Mouse (Mus musculus) cerebellum, postnatal 14 days (tissue): ENCODE measurements around the gene Krt2.
A peak's percentile ranks its signal among the peaks of the same experiment; 100 is the strongest.

Source experiments
- DNase-seq, 2 experiments: peaks; one replicate each; pipeline ENCODE4 v3.0.0; 2021; ENCODE audit warnings: mixed read lengths in 2 of 2

Gene Krt2

DNA sequence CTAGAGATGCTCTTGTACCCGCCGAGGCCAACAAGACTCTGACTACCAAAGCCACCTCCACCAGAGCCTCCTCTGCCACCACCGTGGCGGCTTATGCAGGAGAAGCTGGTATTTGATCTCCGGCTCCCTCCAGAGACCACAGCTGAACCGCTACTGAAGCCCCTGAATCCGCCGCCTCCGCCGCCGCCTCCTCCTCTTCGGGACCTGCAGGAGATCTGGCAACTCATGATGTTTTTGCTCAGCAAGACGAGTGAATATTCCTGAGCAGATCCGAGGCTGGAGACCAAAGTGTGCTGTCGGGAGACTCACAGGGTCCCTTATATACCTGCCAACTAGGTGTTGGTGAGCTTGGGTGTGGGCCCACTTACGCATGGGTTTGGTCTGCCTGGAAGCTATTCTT is at the start of gene Krt2:
Krt2 (minus strand) TSS at position 295 of the 400 bp plus-strand sequence.
- no peak for DNase-seq

DNA sequence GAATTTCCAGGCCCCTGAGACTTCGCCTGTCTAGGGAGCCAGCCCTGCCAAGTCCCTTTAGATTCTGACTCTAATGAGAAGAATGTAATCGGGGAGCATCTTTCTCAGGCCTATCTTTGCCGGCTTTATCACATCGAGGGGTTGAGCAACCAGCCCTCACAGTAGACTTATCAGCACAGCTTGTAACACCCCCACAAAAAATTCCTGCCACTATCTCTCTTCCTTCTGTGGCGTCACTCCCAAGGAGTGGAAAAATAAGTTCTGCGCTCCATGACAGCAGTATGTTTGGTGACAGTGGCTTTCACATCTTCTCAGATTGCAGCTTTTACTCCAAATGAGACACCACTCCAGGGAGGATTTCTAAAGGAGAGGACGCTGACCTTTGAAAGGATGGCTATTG is 48.8 kb upstream of the Krt2 start:
- no peak for DNase-seq

DNA sequence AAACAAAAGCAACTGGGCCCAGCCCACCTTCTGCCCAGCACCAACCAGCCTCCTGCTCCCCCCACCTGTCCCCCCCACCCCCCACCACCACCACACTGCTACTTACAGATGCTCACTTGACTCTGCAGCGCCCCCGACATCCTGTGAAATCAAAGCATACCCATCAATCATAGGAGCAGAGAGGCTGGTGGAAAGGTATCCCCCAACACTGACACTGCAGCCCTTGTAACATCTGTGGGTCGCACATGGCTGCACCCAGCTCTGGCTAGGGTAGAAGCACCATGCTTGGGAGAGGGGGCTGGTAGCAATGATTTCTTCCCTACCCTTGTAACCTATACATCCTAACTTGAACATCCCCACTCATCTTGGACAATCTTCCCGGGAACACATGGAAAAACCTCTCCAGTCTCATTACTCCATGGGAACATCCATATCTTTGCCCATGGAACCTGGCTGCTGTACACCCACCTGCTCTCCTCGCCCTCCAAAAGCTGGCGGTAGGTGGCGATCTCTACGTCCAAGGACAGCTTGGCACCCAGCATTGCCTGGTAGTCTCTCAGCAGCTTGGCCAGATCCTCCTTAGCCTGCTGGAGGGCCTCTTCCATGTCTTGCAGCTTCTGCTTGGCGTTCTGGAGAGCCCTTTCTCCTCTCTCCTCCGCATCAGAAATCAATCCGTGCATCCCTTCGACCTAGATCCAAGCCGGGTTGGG is 42.6 kb upstream of the Krt2 start:
- DNase-seq: peak; percentile 56 to 77

DNA sequence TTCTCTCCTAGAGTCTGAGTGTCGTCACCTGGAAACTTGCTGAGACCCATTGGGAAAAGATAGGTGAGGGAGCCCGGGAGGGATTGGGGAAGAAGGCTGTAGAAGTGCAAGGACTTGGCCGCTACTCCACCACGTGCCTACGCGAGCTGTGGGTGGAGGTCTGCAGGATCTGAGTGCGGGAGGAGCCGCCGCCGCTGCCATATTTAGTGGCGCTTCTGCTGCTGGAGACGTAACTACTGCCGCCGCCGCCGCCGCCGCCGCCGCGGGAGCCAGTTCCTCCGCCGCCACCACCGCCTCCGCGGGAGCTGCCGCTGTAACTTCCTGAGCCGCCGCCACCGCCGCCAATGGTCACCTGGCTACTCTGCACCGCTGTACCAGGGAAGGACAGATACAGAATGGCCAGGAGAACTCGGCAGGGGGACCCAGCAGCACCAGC is 41.8 kb upstream of the Krt2 start:
- DNase-seq: peak; percentile 28 to 30

DNA sequence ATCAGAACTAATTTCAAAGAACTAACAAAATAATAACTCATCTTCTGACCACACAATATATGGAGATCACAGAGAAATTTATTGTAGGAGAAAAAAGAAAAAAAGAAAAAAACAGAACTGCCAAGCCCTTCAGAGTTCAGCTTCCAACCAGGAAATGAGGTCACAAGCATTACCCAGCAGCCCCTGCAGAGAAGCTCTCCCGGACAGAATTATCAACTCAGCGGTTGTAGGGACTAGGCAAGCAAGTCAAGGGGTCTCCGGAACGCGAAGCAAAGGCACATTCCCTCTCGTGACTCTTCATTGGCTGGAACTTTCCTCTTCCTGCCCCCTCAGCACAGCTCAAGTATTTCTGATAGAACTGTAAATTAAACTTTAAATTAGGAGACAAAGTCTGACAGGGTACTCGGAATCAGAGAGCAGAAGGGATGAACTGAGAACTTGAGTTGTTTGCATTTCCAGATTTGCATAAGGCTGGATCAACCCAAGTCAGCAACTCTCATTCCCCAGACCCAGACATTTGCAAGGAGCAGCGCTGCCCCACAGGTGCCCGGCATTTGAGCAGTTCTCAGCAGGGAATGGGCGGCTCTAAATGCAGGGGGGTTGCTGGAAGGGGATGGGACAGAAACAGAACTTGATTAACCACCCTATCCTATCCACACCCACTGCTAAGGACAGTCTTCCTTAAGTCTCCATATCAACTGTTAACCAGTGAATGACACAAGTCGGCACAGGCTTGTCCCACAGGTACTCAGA is 40.9 kb upstream of the Krt2 start:
- no peak for DNase-seq

DNA sequence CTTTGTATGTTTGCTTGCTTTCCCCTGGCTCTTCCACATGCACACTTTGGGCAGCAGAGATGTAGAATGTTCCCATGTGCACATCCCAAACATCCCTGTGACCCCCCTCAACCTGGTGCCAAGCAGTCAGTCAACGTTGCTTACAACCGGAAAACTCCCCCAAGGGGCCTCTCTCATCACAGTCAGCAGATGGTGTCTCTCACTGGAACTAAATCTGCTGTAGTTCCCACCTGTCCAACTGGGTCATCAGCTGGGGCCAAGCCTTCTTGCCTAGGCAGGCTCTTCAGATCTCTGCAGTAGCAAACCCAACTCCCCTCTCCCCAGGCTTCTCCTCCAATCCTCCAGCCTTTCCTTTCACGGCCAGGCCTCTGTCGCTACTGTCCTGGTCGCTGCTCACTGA is 38.7 kb upstream of the Krt2 start:
- DNase-seq: peak; percentile 21 to 32

DNA sequence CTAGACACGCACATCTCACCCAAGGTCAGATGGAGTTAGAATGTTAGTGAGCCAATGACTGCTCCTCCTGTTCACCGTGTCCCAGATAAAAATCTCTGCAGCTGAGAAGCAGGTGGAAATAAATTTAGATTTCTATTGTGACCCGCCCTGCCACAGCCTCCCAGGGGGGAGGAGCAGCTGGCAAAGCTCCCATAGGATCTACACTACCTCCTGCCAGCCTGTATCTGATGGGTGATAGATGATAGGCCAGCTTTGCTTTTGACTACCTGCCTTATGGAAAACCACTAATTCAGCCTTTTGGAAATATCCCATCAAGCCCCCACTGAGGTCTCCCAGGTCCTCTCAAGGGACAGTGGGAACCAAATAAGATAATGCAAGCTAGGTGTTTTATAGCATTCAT is 37.8 kb upstream of the Krt2 start:
- DNase-seq: peak in 1 of 2 experiments; percentile 34

DNA sequence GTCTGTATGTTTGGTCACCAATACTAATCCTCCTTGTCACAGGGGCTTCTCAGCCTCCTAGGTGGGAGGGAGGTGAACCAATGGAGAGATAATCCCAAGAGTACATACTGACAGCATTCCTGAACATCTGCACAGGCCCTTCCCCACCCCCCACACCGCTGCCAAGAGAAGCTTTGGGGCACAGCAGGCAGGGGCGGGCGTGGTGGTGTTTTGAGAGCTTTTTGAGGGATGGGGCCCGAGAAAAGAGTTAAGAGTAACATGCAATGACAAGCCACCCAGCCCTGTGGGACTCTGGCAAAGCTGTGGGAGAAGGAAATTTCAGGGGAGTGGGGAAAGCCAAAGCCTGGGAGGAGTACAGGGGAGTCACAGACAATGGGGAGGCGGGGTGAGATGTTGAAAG is 36.3 kb upstream of the Krt2 start:
- no peak for DNase-seq

DNA sequence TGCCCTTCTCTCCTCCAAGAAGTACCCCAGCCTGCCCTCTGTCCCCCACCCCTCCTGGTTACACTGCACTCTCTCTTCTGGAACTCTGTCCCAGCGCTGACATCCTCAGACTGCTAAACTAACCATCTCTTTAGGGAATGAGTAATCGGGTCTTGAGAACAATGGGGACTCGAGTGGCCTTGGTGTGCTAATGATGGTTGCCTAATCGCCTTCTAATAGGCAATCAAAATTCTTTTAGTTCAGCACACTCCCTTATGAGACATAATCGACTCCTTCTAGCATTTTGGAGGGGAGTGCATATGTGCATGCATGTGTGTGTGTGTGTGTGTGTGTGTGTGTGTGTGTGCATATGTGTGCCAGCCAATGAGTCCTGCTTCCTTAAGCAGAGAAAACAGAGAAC is 34.6 kb upstream of the Krt2 start:
- DNase-seq: no peak

DNA sequence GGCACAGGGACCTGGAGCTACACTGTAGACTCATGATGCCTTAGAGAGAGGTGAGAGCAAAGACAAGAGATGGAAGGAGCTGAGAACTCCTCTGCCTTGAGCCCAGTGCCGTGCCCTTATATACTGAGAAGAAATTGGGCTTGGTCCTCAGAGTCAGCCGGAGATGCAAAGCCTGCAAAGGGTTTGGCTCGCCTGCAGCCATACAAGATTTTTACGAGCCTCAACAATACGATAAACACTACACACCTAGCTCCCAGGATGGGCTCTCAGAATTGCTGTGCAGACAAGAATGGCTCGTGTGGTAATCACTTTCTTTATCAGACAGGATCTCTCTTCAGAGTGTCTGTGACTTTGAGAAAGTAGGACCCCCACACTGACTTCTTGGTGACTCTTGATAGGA is 32.7 kb upstream of the Krt2 start, which contains the start of gene Krt1:
Krt1 (minus strand) TSS at position 101 of the 400 bp plus-strand sequence.
- no peak for DNase-seq

DNA sequence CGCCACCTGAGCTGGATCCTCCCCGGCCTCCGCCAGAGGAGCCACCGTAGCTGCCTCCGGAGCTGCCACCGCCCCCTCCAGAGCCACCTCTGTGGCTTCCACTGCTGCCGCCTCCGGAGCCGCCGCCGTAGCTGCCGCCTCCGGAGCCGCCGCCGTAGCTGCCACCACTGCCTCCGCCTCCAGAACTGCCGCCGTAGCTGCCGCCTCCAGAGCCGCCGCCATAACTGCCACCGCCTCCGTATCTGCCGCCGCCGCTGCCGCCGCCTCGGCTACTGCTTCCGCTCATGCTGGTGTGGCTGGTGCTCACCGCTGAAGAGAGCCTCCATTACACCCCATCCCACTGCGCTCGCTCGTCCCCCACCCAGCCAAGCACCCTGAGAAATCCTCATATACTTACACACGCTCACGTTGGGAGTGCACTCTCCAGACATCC is 28.0 kb upstream of the Krt2 start:
- peak; percentile 61 to 64 for DNase-seq

DNA sequence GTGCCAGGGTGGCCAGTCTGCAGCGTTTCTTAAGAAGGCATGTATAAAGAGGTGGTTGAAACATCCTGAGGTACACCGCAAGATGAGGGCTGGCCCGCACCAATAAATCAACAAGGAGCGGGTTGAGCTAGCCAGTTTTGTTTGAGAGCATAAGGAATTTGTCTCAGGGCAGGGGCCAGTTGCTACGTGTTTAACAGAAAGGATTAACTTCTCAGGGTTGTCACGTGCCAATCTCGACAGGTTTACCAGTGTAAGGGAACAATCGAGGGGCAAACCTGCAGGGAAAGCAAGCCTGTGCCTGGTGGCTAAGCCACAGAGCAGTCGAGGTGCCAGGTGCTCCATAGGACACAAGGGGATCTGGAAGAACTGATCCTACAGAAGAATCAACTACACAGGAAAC is 25.2 kb upstream of the Krt2 start:
- no peak for DNase-seq

DNA sequence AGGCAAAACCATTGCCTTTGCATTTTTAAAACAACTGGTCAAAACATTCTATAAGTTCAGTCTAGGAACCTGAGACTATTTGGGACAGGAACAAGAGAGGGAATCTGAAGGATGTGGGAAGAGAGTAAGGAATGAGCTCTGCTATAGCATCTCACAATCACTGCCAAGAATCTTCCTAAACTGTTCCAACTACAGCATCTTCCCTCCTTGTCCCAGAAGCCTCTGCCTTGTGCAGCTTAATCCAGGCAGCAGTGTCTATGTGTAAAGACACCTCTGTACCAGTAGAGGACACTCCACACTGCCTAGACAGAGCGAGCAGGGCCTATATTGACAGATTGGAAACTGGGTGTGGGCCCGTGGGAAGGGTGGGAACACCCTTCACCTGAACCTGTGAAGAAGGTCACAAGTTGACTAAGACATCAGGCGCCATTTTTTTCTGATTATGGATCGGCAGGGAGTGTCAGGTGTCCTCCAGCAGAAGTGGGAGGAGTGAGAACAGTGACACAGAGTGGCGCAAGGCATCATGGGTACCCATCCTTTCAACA is 16.9 kb upstream of the Krt2 start:
- no peak for DNase-seq

DNA sequence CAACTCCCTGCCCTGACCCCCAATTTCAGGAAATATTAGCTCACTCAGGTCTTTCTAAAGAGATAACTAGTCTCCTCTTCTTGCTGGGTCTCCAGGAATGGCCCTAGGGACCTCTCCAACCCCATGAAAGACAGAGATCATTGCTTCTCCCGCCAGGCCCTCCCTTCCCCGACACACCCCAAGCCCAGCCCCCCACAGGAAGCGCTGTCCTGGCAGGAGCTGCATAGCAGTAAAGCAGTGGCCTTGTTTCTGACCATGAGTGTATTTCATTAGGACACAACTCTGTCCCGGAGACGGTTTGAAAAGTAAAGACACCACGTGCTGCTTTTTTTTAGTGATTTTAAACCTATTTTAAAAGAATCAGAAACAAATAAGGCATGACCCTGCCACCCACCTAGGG is 15.2 kb upstream of the Krt2 start:
- no peak for DNase-seq

DNA sequence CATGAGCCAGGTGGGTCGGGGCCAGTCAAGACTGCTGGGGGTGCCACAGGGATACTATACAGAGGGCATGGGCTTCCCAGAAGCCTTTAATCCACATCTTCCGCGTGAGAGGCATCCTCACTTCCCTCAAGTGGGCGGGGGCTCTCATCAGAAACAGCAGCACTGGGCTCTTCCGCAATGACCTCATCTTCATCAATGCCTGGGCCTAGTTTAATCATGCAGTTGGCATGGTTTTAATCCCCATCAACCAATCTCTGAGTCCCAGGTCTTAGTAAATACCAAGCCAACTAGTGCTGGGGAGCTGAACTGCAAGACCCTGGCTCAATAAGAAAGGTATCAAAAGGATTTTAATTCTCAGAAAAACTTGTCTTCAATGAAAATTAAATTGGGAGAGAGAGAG is 11.5 kb upstream of the Krt2 start:
- DNase-seq: no peak

DNA sequence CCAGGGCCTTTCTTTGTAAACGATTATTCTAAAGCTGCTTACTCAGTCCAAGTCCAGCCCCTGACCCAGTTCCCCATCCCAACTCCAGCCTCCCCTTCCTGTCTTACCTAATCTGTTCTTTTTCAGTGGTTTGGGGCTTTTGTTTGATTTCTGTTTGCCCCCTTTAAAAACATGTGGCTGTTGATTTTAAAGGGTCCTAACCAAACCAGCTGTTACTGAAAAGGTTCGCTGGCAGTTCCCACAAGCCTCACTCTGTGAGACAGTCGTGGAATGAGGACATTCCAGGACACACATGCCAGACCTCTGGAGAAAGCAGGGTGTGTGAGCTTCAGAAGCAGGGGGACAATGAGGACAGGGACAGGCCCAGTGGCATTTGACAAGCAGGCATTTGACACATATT is 3.8 kb upstream of the Krt2 start:
- DNase-seq: no peak

DNA sequence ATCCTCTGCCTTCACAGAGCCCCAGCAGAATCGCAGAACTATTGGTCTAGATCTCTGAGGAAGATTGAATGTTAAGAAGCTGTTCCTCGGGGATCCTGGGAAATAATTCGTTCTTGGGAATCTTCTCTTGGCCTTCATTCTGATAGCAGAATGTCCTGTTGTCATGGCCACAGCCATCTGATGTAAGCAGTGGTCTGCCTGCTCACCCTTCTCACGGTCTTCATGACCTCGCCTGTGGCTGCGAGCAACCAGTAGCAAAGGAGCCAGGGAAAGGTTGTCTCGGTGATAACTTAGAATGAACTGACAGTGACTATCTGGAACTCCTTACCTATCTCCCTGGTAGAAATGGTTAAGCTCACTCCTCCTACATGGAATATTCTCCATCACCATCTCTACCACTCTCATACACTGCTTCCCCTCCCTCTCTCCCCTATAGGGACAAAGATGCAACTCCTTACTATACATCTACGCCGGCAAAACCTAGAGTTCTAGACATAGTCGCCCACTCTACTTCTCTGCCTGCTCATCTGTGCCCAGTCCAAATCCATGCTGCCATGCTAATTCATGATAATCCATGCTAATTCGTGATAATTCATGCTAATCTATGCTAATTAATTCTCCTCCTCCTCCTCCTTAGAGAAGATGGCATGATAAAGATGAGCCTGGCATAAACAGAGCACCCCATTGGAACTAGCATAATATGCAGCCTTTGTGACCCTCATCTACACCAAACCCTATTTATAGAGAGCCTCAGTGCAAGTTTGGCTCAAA is 14.7 kb downstream of the Krt2 start:
- DNase-seq: no peak

DNA sequence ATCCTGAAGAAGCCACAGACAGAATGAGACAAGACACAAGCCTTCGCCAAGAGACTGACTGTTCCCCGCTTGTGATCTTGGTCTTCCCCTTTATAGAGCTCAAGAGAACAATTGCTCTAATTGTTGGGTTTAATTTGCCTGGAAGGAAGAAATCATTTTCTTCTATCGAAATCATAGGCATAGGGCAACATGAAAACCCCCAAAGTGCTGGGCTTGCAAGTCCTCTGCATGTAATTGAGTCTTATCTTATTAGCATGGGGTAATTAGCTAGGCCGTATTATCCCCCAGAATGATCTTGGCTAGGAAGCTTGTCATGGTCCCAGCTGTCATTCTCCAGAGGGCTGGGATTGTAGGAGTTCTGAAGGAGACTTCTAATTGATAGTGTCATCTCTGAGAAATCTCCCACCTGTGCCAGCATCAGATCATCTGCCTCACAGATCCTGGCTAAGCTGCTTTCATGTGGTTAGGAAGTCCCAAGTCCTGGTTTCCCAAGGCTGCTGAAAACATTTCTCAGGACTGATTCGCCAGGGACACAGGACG is 15.6 kb downstream of the Krt2 start, which contains the start of gene Krt73:
Krt73 (minus strand) TSS at position 51 of the 540 bp plus-strand sequence.
- DNase-seq: peak in 1 of 2 experiments; percentile 10

DNA sequence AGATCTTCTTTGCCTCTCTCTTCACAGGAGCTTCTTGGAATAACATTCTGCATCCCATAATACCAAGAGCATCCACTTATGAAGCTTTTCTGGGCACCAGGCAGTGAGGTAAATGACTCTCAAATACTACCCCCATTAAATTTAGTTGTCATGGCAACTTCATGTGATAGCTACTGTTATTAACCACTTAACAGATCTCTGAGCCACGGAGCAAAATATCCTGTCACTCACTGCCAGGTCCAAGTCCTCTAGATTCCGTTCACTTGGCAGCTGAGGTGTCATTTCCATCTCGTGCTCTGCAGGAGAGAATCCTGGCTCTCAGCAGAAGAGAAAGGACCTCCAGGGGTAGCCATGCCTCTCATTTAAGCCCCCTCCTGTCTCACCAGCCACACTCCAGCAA is 27.1 kb downstream of the Krt2 start:
- DNase-seq: no peak

DNA sequence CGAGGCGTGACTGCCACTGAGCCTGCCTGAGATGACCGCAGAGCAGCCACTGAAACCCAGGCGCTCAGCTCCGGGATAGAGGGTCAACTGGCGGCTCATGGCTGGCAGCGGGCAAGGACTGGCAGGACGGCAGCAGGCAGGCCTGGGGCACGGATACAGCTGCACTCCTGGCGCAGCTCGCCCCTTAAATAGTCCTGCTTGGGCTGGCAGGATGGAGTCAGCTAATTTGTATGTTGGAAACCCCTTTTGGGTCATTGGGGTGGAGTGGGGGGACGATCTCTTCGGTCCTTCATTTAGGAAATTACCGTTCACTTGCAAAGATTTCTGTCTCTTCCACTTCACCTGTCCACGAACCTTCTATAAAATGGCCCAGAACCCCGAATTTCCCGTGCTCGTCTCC is 31.6 kb downstream of the Krt2 start, which contains the start of gene Krt72:
Krt72 (minus strand) TSS at position 101 of the 400 bp plus-strand sequence.
- DNase-seq: no peak

DNA sequence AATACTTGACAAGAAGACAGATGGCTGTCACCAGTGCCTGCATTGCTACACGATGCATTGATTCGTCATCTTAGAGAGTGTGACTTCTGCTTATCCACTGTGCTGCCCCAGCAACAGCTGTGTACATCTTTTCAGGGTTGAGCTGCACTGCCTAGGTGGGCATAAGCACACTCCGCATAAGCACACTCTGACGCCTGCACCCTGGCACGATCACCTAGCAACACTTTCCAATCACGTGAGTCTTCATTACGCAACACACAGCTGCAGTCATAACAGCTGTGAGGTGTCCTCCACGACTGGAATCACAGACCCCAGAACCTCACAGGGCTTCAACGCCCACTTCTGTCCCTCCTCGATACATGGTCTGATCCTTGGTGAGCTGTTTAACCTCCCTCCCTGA is 44.5 kb downstream of the Krt2 start:
- no peak for DNase-seq

DNA sequence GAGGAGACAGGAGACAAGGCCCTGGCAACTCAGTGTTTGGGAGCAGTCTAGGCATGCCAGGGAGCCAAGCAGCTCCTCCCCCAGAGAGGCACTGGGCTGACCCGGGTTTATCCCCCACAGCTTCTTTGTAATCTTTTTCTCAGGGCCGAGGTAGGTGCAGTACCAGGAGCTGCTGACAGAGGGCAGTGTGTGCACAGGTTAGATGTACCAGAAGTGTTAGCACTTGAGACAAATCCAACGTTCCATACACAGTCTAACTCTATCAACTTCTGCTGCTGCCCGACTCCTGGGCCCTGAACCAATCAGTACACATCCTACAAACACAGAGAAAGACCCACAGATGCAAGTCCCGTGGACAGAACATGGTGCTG is 45.3 kb downstream of the Krt2 start:
- peak; percentile 92 to 96 for DNase-seq
